Mouse (Mus musculus): Measurements from ENCODE around the gene Fam102a.
"Not testable (repeated sequence)": the region's sequence is repeated elsewhere in the genome, so short reads cannot be mapped to it uniquely, and the experiment has no call there.

Fam102a gene

DNA sequence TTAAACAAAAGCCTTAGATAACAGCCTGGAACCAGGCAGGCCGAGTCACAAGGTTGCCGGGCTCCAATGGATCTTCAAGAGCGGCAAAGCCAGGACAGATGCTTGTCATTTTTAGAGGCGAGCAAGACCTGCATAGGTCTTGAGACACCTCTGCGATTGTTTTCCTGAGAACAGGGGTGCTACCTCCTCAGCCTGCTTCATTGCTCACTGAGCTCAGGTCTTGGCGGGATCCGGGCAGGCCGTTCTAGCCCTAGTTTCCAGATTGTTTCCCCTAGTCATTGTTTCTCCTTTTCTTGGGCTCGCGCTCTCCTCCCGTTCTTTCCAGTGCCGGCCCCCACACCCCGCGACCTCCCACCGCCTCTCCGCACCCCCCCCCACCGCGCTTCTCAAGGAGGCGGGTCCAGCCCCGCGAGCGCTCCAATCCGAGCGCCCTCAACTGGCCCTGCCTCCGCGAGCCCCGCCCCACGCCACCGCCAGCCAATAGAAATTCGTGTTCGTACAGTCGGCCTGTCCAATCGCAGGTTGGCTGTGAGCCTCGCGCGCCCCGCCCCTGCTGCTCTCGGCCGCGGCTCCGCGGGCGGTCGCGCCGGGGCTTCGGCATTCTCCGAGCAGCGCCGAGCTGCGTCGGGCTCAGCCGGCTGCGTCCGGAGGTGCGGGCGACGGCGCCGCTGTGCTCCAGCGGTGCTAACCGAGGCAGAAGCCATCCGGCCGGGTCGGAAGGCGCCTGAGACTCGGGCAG, at the start of gene Fam102a:
TSS of gene Fam102a (plus strand) at position 600 of the 739 bp plus-strand sequence.
- peak; percentile 99 to 100 for DNase-seq (ENCODE audit: low spot score in 2 of 2)

DNA sequence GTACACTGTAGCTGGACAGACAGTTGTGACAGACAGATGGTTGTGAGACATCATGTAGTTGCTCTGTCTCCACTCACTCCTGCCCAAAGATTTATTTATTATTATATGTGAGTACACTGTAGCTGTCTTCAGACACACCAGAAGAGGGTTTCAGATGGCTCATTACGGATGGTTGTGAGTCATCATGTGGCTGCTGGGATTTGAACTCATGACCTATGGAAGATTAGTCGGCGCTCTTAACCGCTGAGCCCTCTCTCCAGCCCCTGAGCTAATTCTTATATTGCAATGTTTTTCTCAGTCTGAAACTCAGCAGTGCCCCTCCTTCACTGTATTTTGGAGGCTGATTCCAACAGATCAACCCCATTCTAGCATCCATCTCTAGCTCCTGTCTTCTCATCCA, 49.4 kb upstream of the Fam102a start:
- no peak for DNase-seq (ENCODE audit: low spot score in 2 of 2)

DNA sequence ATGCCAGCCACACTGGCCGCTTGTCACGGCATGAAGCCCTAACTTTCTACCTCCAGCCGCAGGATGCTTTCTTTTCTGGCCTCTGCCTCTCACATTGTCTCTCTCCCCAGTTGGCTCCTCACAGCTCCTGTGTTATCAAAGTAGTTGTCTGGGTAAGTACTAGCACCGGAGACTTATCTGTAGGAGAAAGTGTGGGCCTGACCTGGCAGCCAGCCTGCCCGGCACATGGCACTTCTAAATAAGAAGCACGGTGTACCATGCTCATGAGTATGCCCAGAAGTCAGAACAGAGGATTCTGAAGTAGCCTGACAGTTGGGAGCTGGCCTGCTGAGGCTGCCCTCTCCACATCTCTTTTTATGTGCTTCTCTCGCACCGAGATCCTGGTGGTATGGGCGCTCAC, 49.0 kb upstream of the Fam102a start:
- DNase-seq (ENCODE audit: low spot score in 2 of 2), result no peak

DNA sequence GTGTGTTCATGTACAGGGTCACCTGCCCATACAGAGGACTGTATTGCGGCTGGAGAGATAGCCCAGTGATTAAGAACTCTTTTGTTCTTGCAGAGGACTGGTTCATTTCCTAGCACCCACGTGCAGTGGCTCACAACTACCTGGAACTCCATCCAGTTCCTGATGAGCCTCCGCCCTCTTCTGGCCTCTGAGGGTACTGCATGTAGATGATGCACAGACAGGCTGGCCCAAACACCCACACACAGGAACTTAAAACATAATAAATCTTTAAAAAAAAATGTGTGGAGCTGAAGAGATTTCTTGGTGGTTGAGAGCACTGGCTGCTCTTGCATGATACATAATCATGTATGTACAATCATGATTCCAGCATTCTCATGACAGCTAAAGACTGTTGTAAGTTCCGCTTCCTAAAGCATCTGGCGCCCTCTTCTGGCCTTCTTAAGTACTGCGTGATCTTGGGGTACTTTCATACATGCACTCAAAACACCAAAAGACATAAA, 48.0 kb upstream of the Fam102a start:
- peak; percentile 93 to 94 for DNase-seq (ENCODE audit: low spot score in 2 of 2)

DNA sequence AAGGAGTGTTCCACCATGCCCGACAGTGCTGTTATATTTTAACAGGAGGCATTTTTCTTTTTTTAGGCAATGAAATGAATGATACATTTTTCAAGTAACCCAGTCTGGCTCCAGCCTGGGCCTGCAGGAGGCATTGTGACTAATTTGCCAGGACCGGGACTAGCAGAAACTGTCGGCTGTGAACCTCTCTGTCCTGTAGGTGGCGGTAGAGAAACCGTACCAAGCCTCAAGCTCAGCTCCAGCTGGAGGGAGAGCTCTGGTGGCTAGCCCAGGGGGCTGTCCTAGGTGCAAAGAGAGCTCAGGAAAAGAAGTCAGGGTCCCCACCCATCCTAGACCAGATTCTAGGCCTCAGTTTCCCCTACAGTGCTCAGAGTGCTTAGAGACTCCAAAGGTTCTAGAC, 46.5 kb upstream of the Fam102a start:
- DNase-seq (ENCODE audit: low spot score in 2 of 2), result peak; percentile 87 to 89

DNA sequence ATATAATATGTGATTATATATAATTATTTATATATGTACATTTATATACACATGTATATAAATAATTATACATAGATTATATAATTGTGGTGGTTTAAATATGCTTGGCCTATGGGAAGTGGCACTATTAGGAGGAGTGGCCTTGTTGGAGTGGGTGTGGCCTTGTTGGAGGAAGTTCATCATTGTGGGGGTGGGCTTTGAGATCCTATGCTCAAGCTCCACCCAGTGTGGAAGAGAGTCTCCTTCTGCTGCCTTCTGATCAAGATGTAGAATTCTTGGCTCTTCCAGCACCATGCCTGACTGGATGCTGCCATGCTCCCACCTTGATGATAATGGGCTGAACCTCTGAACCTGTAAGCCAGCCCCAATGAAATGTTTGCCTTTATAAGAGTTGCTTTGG, 44.4 kb upstream of the Fam102a start:
- DNase-seq (ENCODE audit: low spot score in 2 of 2), result not testable (repeated sequence)

DNA sequence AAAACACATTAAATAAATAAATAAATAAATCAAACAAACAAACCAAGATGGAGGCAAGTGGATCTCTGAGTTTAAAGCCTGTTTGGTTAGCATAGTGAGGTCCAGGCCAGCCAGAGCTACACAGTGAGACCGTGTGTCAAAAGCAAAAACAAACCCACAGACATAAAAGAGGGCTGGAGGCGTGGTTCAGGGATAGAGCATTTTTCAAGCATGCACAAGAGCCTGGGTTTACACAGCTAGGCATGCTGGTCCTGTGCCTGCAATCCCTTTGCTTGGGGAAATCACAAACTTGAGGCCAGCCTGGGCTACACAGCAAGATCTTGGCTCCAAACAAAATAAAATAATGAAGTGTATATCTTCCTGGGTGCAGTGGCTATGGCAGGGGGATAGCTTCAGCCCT, 42.5 kb upstream of the Fam102a start:
- DNase-seq (ENCODE audit: low spot score in 2 of 2), result no peak

DNA sequence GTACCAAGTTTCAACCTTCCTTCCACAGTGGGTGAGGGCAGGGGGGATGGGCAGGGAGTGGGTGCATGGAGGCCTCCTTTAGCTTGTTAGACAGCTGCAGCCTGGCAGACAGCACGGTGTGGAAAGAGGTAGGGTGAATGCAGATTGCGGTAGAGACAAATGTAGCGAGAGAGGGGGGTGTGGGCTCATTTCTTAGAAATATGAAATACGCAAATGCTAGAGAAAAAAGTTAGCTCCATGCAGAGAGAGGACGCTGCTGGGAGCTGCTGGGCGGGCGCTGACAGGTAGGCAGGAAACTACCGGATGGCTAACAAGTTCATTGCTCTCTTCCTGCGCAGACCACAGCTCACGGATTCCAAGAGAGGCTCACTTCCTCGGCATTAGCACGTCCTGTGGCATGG, 41.8 kb upstream of the Fam102a start:
- no peak for DNase-seq (ENCODE audit: low spot score in 2 of 2)

DNA sequence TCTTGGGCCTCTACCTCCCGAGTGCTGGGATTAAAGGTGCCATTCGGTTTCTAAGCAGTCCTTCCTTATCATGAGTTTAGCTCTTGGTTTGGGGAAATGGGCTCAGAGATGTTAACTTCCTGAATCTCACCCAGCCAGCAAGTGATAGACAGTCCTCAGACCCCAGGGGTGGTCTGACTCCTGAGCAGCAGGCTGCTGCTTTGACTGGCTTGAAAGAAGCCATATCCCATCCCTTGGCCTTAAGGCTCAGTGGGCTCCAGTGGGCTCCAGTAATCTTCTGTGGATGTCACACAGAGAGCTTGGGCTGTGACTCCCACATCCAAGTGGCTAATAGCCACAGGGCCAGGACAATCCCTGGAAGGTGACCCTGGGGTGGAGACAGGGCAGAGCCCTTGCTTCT, 40.6 kb upstream of the Fam102a start:
- DNase-seq (ENCODE audit: low spot score in 2 of 2), result no peak

DNA sequence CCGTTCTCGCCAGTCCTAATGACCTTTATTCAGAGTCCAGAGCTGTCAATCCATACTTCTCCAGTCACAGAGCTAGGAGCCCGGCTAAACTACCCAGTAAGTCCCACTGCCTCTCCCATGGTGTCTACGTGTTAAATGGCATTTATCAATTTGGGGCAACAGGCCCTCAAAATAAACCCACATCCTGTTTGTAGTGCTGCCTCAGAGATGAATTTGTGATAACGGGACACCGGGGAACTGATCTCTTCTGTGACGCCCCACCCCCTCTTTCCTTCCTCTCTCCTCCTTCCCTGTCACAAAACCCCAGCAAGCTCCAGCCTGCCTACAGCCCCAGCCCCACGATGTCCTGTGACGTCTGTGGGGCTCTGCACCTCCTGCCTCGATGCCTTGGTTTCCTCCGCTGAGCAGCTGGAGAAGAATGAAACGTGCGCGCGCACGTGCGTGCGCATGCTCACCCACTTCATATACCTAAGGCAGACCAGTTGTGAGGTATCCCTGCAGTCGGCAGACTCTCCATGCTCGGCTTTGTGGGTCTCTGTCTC, 39.9 kb upstream of the Fam102a start:
- DNase-seq (ENCODE audit: low spot score in 2 of 2), result no peak

DNA sequence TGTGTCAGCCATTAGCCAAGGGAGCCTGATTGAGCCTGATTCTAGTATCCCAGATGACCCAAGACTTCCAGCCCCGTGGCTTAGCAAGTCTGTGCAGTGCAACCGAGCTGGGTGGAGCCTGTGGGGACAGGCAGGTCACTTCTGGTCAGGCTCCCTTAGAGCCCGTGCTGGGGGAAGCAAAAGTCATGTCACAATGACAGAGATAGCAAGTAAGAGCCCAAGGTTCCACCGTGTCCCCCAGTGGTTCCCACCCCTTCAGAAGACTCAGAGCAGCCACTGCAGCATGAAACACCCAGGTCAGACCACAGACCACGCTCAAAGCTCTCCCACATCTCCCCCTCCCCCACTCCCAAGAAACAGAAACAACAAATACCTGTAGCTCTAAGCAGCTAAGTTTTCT, 38.9 kb upstream of the Fam102a start:
- no peak for DNase-seq (ENCODE audit: low spot score in 2 of 2)

DNA sequence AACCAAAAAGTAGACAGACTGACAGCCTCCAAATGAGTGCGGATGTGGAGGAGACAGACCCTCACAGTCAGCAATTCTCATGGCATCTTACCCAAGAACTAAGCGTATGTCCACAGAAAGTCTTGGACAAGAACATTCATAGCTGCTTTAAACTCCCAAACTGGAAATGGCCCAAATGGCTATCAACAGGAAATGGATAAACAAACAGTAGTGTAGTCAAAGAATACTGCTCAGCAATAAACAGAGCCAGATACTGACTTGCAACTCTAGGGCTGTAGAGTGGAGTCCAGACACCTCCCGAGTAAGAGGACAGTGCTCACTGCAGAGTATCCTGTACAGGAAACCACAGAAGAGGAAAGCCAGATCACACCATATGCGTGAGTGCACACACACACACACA, 35.8 kb upstream of the Fam102a start:
- no peak for DNase-seq (ENCODE audit: low spot score in 2 of 2)

DNA sequence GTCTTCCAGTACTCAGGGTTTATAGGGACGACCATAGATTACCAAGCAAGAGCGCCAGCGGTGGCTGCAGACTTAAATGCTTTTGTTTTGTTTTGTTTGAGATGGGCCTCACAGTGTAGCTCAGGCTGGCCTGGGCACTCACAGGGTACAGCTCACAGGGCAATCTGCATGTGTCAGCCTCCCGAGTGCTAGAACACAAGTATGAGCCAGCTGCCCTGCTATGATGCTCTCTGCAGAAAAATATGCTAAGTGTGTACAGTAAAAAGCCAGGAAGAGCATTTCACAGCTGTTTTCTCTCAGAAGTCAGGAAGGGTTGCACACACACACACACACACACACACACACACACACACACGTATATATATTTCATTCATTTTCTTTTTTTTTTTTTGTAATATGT, 34.7 kb upstream of the Fam102a start:
- no peak for DNase-seq (ENCODE audit: low spot score in 2 of 2)

DNA sequence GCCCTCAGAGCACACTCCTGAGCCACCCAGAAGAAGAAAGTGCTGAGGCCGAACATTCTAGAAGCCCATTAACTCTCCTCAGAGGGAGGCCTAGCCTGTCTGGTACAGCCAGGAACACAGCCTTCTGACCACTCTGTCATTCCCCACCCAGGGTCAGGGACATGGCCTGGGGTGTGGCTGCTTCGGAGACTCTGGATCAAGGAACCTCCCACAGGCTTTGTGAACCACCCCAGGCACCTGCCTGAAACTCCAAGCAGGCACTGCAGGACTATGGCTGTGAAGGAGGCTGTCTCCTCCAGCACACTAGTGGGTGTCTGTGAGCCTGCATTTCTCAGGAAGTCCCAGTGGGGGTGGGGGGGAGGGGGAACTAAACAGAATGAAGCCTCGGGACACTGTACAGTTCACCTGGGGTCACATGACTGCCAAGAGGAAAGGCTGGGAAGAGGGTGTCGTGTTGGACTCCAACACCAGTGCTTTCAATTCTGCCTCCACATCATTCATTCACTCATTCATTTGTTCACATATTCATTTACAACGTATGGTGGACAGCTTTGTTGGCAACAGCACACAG, 33.3 kb upstream of the Fam102a start:
- no peak for DNase-seq (ENCODE audit: low spot score in 2 of 2)

DNA sequence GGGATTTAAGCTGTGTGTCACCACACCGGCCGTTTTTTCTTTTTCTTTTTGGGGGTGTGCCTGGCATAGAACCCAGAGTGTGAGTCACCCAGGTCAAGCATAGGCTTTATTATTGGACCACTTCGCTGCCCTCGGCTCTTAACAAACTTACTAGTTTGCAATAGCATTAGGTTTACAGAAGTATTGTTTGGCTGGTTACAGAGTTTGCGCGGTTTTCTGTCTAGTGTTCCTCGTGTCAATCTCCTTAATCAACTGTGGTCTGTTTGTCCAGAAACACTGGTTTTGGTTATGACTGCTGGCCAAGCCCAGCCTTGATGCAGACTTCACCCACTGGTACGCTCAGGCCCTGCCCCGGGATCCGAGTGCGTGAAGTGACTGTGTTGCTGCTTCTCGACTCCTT, 32.3 kb upstream of the Fam102a start:
- DNase-seq (ENCODE audit: low spot score in 2 of 2), result no peak

DNA sequence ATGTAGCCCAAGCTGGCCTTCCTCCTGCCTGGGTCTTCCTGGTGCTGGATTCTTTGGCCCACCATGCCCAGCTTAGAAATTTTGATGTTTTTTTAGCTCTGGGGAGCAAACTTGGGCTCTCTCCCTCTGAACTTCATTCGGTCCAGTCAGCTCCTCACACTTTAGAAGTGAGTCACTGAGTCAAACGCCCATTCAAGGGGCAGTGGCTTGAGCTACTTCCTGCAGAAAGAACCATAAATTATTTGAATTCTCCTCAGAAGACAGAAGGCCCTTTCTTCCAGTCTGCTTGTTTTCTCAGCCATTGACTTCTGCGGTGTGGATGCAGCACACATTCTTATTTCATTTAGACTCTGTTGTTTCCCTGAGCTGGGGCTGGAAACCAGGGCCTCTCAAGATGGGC, 31.5 kb upstream of the Fam102a start:
- DNase-seq (ENCODE audit: low spot score in 2 of 2), result no peak

DNA sequence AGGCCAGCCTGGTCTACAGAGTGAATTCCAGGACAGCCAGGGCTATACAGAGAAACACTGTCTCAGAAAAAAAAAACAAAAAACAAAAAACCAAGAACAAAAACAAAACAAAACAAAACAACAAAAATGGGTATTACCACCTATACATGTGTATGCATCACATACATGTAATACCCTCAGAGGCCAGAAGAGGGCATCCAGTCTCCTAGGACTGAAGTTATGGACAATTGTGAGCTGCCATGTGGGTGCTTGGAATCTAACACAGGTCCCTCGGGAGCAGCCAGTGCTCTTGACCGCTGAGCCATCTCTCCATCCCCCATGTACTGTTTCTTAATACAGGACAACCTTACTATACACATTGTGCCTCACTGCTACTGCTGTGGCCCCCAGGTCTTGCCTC, 29.6 kb upstream of the Fam102a start:
- no peak for DNase-seq (ENCODE audit: low spot score in 2 of 2)

DNA sequence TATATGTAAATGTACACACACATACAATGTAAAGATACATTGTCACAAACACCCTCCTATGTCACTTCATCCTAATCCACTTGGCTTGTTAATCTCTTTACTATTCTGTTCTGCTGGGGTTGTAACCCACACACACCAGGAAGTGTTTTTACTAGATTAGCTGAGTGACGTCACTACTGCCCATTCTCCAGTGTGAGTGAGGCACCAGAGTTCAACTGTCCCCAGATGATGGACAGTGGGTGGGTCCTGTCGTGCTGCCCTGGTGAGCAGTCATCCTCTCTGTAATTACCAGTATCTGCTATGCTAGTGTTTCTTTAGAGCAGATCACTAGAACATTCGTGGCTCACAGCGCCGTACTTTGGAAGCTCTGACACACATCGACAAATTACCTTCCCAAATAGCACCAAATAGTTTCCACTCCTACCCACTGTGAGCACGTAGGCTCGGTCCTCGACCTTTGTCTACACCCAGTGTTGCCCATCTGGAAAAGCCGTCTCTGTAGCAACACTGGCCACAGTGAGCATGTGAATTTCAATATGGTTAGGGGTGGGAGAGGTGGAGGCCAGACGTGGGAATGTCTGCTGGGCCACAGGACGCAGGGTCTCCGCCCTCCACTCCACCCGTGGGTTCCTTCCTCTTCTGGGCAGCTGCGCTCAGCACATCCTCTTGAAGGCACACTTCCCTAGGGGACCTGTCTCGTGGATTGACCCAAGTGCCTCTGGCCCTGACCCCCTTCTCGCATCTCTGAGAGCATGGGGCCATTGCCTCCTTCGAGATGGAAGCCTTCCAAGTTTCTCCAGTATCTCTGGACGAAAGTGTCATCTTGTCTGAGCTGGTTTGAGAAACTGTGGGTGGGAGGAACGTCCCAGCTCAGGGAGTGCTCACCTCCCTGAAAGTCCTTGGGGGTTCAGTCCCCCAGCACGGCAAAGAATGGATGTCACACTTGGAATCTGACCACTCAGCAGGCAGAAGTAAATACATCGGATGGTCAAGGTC, 28.2 kb upstream of the Fam102a start:
- DNase-seq (ENCODE audit: low spot score in 2 of 2), result peak in 1 of 2 experiments; percentile 36

DNA sequence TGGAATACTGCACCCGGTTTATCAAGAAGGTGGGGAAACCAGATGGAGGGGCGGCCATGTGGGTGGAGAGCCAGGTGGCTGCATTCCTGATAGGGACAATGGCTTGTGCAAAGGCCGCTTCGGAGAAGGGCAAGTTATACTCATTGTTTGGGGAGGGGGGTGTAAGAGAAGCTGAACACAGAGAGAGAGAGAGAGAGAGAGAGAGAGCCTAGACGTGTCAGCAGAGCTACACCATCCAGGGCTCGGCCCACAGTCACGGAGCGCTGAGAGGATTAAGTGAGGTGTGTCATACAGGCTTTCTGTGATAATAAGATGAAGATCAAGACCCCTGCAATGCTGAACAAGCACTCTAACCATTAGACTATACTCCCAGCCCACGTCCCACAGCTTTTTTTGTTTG, 27.2 kb upstream of the Fam102a start:
- DNase-seq (ENCODE audit: low spot score in 2 of 2), result no peak

DNA sequence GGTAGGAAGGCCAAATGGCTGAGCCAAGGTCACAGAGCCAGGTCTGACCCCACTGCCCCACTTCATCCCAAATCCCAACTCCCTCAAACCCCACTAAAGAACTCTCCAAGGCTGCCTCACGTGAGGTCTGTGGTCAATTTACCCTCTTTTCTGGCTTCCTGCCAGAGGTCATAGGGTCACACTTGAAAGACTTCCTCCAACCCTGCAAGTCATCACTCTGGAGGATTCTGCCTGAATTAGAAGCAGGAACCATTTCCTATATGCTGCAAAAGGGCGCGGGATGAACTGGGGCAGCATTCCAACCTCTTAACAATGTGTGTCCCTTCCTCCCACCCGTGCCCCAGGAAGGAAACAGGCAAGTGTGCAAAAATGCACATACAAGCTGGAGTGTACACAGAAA, 25.8 kb upstream of the Fam102a start:
- DNase-seq (ENCODE audit: low spot score in 2 of 2), result peak in 1 of 2 experiments; percentile 33

DNA sequence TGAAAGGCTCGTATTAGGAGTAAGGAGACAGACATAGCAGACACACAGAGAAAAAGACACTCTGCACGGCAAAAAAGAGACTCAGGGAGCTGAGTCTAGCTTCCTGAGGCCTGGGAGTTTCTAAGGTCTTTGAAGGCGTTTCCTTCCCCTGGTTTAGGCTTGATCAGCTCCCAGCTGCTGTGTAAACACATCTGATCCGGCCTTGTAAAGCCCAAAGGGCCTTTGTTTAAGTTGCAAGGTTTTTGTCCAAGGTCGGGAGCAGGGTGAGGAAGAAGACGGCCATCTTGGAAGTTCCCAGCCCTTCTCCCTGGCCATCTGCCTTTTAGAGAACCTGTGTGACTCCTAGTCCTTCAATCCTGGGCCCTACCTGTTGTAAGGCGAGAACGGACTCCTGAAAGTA, 25.2 kb upstream of the Fam102a start:
- no peak for DNase-seq (ENCODE audit: low spot score in 2 of 2)

DNA sequence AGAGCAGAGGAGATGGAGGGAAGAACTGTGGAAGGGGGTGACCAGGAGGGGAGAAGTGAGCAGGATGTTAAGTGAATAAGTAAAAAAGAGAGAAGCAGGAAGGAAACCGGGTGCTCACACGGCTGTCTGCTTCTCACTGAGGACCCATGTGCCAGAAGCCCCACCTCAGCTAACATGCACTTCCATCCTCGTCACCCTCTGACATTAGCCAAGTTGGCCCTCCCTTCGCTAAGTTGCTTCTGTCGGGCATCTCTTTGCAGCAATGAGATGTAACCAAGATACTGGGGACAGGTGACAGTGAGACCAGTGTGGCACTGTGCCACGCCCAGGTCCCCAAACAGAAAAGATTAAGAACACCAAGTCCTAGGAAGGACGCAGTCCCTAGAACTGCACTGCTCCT, 22.5 kb upstream of the Fam102a start:
- no peak for DNase-seq (ENCODE audit: low spot score in 2 of 2)

Measured in right cerebral cortex, postnatal 10 days (tissue).